Mouse (Mus musculus) fibroblast of lung, adult 2 months (primary cell): ENCODE results near the gene Cela2a.

ENCODE experiments used
- DNase-seq: peaks from one replicate; pipeline ENCODE4 v3.0.0-alpha.2; 2011; ENCODE audit warnings: low read depth

Gene Cela2a

DNA sequence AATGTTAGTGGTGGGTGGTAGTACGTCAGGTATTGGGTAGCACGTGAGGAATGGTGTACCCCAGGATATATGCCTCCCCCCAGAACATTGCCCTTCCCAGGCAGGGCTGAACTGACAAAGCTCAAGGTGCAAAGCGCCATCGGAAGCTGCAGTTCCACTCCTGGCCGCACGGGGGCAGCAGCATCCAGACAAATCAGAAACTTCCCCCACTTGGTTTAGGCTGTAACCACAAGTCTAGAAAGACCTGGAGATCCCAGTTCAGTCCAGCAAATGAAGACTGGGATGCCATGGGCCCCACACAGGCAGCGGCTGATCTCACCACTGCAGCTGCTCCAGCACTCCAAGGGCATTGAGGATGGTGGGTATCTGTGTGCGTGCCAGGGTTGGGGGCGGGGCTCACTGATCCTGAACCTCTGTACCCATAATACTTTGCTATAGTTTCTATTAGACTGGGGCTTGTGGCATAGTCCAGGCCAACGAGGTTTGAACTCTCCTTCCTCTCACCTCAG, 31.5 kb upstream of the Cela2a start:
- no peak for DNase-seq

DNA sequence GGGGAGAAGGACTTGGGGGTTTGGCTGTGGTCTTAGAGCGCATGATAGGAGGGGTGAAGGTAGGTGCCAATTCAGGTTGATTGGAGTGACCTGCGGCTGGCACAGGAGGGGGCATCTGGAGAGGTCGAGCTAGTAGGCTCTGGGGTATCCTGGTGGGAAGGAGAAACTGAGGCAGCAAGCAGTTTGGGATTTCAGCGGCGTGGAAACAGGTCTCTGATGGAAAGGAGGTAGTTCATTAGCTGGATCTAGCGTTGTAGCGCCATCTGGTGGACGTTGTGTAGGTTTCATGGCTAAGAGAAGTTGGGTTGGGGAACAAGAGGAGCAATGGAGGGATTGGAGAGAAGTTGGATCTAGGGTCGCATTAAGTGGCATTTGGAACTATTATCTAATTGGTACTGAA, 27.5 kb upstream of the Cela2a start:
- no peak for DNase-seq

DNA sequence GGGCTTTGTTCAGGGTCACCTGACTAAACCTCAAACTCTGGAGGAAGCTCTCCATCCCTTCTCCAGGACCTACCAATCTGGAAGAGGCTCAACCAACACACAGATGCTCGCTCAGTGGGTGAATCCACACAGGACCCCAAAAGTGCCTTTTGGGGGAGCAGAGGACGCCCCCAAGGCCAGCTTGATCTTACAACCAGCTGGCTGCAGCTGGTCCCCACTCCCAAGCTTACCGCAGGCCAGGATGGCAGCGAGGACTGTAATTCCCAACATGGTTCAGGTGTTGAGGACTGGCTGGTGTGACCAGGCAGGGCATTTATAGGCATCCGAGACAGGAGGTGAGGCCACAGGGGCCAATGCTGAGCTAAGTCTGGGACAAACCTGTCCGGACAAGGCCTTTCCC, 20.0 kb upstream of the Cela2a start, which contains the start of gene Ctrc:
Gene Ctrc (minus strand): TSS at position 361 of the 400 bp plus-strand sequence.
- DNase-seq: no peak

DNA sequence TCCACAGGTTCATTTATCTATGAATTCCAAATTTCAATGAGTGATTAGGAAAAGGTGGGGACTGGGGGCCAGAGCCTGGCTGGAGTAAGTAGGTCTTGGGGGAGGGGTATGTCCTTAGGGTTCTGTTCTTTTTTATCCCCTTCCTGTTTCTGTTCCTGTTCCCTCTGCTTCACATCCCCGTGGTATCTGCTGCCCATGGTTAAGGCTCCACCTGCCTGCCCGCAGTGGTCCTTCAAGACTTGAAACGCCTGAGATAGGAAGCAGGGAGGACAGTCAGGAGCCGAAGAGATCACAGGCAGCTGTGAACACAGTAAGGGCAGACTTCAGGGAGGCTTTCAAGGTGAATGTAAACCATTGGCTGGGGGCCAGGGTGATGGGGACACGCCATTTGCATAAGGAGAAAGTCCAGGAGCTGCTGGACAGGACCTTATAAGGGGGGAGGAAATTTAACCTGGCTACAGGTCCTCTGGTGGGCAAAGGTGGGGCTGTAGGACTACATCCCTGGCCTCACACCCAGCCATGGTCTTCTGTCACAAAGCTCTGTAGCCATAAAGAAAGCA, 8.7 kb upstream of the Cela2a start:
- no peak for DNase-seq

DNA sequence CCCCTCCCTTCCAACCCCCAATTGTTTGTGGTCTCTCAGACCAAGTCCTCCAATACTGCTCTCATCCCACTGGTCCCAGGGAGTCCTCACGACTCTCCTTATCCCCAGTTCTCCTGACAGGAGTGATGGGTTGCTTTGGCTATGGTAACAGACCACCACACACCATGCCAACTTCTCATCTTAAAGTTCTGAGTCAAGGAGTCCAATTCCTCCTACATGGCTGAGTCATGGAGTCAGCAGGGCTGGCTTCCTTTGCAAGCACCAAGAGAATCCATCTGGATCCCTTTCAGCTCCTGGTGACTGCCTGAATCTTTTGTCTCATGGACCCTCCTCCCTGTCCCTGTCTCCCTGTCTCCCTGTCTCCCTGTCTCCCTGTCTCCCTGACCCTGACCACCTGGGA, 8.0 kb upstream of the Cela2a start:
- DNase-seq: peak; percentile 22

DNA sequence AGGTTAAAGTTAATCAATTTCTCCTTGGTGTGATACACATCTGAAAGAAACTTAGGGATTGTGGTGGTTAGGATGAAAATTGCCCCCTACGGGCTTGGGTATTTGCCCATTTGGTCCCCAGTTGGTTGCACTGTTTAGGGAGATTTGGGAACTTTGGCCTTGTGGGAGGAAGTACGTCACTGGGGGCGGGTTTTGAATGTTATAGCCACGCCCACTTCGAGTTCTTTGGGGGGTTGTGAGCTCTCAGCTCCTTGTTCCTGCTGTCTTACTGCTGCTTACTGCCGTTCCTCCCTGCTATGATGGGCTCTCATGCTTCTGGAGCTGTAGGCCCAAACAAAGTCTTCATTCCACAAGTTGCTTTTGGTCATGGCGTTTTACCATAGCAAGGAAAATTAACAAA, 5.4 kb upstream of the Cela2a start:
- no peak for DNase-seq

DNA sequence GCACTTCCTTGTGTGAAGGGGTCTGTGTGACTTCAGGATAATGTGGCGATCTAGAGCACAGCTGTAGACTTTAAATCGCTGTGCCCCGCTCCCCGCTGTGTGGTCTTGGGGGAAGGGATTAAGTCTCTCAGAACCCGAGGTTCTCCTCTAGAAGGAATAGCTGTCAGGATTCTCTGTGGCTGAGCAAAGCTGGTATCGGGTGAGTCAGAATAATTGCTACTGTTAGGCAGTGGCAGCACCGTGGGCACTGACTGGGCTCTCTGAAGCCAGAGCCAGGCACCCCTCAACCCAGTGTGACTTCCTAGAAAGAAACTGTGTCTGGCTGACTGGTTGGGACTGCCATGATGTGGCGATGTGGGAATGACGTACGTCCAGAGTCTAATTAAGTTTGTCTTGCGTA, 4.4 kb upstream of the Cela2a start:
- no peak for DNase-seq

DNA sequence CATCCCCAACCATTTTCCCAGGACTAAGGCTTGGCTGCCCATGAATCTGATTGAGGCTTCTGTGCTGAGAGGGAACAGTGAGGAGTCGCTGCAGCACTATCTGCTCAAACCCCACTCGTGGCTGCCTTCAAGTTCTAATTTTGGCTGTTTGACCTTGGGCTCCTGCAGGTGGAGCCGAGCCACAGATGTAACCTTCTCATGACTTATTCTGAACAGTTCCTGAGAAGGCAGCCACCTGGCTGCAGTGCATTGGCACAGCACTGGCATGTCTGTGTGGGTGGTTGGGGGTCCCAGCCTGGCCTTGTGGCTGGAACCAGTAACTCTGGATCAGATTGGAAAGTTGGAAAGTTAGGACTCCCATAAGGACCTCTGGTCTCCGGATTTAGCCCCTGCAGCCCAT, 2.2 kb upstream of the Cela2a start:
- DNase-seq: no peak

DNA sequence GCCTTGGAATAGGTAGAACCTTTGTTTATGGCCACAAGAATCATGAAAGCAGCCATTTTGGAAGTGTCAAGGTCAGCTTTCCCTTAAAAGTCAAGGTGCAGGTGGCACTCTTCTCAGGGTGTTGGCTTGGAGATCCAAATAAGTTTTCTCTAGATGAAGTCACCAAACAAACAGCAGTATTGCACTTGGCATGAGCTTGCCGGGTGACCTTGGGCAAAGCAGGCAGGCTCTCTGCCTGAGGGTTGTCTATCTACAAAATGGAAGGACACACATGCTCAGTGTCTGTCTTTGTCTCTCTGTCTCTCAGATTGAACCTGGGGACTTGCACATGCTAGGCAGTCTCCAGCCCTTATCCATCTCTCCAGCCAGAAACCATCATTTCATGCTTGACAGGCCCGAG, 1.4 kb upstream of the Cela2a start:
- DNase-seq: no peak

DNA sequence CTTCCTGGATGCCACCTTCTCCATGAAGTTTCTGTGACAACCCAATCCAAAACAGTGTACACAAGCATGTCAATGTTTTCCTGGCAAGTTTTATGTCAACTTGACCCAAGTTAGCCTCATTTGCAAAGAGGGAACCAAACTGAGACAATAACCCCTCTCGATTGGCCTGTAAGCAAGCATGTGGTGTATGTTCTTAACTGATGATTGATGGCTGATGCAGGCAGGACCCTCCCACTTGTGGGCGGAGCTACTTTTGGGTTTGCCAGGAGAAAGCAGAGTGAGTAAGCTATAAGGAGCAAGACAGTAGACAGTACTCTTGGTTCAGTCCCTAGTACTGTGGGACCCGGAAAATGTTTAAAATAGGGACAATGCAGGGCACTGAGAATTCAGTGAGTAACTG, 3.0 kb downstream of the Cela2a start:
- DNase-seq: peak; percentile 6

DNA sequence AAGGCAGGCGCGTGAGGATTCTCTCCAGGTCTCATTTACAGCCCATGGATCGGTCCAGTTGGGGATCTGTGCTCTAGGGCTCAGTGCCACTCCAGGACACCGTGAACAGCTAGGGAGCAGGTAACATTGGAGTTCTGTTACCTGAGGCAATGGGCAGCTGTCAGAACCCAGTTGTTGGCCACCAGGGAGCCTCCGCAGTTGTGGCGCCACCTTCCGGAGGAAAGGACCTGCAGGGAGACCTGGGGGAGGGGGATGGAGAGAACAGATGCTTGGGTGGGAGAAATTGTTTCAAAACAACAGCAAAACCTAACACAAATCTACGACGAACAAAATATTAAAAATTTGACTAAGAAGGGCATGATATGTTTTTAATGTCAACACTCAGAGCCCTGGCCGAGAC, 3.9 kb downstream of the Cela2a start:
- no peak for DNase-seq

DNA sequence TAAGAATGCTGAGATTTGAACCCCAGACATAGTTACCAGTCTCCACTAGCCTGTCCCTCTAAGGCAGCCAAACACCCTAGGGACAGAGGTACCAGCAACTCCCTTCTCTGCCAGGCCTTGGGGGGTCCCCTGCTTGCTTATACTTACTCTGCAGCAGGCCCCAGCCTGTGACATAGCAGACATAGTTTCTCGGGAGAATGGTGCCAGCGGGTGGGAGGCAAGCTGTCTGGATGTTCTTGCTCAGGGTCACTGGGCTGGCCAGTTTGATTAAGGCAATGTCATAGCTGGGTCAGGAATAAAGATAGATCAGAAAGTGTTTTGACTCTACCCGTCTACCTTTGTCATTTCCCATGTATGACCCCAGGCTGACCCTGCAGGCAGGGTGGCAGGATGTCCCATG, 4.8 kb downstream of the Cela2a start:
- no peak for DNase-seq

DNA sequence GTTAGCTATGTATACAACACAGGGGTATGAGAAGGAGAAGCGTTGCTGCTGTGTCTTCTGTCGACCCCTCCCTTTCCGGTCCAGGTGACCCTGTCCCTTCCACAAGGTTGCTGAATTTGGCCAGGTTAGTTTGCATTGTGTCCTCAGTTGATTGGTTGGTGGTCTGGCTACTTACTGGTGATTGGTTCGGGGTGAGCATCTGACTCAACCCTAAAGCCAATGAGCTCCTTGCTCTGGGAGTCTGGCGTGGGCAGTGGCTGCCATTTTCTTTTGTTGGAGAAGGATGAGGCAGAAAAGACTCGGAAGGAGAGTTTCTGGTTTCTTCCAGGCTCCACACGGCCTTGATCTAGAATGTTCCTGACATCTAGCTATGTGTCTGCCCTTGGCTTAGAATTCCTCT, 6.6 kb downstream of the Cela2a start:
- DNase-seq: no peak

DNA sequence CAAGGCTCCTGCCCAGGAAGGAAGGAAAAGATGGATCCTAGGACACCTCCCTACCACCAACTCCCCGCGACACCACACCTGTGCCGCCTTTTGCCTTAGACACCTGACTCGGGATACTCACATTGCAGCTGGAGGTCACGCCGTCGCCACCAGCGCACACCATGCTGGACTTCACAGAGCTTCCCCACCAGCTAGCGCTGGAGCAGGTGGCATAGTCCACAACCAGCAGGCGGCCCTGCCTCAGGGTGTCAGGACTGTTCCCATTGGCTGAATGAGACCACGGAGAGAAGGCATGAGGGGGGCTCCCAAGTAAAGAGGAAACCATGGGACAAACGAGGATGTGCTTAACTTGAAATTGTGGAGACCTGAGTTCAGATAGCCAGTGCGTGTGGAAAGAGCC, 7.1 kb downstream of the Cela2a start:
- no peak for DNase-seq

DNA sequence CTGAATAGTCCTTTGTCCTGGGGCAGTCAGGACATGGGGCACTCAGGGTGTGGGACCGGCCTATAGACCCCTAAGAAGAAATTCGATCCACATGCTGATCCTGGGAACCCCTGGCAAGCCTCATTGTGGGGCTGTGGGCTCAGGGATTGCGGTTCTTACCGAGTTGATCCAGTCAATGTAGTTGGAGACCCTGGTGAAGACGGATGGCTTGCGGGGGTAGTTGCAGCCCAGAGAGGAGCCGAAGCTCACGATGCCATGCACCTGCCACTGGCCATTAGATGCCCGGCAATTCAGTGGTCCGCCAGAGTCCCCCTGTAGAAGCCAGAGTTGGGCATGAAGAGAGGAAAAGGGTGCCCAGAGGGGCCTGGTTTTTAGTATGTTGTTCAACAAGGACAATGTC, 8.3 kb downstream of the Cela2a start:
- no peak for DNase-seq

DNA sequence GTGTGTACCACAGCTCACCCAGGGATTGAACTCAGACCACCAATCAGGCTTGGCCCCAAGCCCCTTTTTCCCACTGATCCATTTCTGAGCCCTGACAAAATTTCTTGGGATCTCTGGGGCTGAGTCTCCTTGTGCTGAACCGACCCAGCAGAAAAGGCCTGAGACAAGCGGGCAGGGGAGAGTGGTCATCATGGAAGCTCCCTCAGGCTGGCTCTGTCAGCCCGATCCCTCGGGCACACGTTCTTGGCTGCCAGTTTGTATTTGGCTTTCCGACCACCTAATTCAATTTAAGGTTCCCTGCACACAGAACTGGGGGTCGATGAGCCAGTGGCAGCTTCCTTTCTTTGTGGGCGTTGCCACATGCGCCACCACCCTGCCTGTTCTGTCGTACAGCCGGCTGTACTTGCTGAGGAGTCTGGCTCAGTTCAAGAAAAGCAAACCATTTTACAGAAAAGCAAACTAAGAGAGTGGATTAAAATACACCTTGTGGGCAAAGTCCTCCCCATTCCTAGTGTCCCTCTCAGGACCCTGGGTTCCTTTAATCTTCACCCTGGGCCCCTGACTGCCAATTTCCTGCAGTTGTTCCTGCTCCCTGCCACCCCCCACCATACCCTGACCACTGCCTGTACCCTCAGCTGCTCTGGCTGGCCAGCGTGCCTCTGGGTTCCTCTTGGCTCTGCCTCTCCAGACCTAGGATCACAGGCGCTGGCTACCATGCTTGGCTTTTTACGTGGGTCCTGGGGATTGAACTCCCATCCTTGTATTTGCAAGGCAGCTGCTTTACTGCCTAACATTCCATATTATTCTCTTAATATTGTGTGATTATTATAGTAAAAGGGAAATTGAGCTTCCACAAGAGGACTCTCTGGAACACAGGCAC, 8.9 kb downstream of the Cela2a start:
- DNase-seq: no peak

DNA sequence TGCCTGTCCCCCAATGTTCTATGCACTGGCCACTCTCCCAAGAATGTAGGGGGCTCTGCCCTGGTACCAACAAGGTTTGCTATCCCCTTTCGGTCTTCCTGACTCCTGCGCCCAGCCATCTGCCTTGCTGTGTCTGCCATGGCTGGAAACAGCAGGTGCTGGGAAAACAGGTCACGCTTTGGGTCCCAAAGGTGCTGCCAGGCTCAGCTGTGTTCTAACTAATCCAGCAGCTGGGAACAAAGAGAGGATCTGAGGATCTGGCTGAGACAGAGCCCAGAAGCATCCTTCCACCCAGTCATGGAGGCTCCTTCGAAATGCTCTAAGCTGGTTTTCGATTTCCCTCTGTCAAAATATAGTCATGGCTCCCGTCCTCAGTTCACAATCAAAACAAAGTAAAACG, 9.7 kb downstream of the Cela2a start:
- no peak for DNase-seq

DNA sequence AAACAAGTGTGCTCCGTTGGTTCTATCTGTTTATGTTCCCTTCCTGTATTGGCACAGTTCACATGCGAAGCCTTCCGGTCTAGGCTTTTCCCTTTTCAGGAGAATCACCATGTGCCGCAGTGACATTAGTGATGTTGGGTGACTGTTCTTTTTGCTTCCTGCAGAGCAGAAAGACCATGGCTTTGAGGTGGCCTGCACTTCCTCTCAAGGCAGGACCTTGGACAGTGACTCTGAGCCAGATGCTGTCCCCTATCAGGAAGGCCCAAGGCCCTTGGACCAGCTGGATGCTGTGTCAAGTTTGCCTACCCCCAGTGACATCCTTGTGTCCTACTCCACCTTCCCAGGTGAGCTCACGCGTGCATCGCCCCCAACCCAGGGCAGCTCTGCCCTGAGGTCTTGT, 14.6 kb downstream of the Cela2a start:
- DNase-seq: no peak

DNA sequence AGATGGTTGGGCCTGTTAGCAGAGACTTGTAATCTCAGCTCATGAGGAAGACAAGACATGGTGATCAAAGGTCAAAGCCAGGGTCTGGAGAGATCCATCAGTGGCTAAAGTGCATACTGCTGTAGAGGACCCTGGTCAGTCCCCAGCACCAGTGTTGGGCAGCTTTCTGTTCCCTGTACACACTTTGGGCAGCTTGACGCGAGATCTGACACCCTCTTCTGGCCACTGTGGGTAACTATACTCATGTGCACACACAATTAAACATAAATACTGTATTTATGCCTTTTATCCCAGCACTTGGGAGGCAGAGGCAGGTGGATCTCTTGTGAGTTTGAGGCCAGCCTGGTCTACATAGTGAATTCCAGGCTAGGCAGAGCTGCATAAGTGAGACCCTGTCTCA, 15.0 kb downstream of the Cela2a start:
- DNase-seq: no peak

DNA sequence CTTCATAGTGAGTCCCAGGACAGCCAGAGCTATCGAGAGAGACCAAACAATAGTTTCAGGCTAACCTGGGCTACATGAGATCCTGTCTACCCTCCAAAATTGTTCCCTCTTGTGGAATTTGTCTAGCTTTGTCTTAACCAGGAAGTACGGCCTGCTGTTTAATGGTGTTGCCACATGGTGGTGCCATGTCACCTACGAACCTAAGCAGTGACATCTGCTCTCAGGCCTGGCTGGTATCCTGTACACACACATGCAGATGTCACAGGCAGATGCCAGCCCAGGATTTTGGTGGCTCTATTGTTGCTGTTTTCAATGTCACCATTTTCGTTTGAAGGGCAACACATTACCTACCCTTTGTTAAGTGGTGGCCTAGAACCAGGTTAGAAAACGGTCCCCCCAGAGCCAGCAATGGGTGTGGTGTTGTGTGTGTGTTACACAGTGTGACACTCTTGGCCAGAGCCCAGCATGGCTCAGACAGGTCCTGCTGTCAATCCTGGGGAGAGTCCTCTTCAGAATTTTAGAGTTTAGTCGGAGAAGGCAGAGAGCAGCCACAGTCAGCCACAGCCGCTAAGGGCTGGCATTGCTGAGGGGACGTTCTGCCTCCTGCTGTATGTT, 16.0 kb downstream of the Cela2a start:
- DNase-seq: no peak

DNA sequence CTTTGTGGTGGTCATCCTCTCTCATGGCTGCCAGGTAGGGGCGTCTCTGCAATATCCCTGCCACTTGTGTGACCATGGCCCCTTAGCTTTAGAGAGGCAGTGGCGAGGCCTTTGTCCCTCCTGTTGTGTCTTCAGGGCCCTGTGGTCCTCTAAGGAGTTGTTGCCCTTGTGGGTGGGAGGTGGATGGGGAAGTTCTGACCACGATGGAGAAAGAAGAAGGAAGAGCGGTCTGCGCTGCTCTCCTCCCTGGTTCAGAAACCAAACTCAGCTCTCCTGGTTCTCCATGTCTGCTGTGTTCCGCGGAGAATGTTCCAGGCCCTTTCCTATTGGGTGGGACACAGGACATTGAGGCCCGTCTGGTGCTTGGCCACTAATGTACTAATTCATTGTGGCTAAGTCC, 20.1 kb downstream of the Cela2a start:
- no peak for DNase-seq

DNA sequence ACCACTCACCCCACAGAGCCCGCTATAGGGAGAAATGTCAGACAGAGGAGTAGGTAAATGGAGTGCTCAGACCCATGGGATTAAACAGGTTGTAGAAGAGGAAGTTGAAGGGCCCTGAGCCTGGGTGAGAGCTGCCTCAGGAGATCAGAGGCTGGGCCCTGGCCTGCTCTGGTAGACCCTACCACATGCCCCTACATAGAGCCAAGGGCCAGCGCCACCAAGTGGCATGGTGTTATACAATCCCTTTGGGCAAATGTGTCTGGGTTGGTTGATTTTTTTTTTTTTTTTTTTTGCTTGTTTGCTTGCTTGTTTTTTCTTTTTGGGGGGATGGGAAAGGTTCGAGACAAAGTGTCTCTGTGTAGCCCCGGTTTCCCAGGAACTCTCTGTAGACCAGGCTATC, 21.9 kb downstream of the Cela2a start:
- no peak for DNase-seq

DNA sequence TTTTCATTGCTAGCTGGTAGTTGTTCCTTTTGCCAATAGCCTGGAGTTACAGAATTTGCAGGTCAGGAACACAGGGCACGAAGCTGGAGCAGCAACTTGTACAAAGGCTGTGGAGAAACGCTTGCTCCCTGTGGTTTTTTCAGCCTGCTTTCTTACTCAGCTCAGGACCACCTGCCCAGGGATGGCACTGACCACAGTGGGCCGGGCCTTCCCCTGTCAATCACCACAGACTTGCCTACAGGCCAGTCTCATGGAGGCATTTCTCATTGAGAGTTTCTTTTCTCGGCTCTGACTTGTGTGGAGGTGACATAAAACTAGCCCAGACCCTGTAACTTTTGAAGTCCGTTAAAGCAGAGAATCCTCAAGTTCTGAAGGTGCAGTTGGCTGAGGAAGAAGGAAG, 28.4 kb downstream of the Cela2a start:
- DNase-seq: no peak
